Mouse (Mus musculus): Measurements from ENCODE around the gene Snip1. TPM values are rescaled to one million over a fixed set of nuclear protein-coding genes. Genes with fewer than 3 reads are reported as not detected.
A peak's percentile ranks its signal among the peaks of the same experiment; 100 is the strongest.

Snip1 gene
- 35.9 and 36.1 TPM in 2 replicates for polyA plus RNA-seq (2014; fragmentation: Nextera tagmentation; extraction: Ambion mirVana)

DNA sequence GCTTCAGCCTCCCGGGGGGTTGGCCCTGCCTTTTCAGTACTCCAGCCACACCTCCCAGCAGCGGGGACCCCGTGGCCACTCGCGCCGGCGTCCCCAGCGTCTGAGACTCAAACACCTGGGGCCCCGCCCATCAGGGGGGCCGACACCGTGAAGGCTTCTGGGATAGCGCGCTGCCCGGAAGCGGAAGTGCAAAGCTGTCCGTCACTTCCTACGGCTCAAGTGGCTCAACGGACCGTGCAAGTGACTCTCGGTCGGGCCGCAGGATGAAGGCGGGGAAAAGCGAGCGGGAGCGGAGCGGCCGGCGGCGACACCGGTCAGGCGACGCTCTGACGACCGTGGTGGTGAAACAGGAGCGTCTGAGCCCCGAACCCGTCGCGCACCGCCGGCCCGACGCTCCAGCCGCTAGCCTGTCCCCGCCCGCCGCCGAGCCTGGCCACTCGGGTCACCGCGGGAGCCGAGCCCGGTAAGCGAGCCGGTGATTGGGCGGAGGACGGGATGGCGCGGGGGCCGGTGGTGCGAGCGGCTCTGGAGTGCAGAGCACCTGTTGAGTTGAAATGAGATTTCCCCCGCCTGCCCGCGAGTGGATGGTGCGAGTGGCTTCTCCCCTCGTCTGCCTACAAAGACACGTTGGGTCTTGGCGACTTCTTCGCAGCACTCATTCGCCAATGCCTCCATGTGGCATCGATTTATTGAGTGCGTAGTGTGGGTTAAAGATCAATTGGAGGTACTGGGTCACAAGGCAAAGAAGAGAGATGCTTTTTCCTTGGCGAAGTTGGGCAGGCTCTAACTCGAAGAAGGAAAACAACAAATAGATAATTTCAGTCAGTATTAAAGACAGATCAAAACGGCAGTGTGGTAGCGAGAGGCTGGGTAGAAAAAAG, at the start of gene Snip1:
Gene Snip1 (plus strand): TSS at position 183 of the 881 bp plus-strand sequence.
- ATAC-seq (ENCODE audit: insufficient read depth, low FRiP score, low TSS enrichment) (peak; percentile 90), DNase-seq (ENCODE audit: low spot score) (peak; percentile 95)
- peak within 1 kb of the TSS; percentile 91 for H3K4me3 ChIP-seq (ENCODE audit: low read depth, low read length)
- WGBS, result under 1% methylated on average over 72 of the region's 78 CpGs
- peak within 1 kb of the TSS; percentile 58; the same call in 1 of the 2 replicates for H3K27ac ChIP-seq (ENCODE audit: low read depth, low read length)
- peaks cover 8% of the 10 kb centered on the region; the same call in 1 of the 2 replicates for H3K36me3 ChIP-seq (ENCODE audit: control insufficient read depth, insufficient read depth, low read length)
- peak within 1 kb of the TSS; percentile 90 for H3K4me2 ChIP-seq (ENCODE audit: low read depth)
- H3K4me1 ChIP-seq (ENCODE audit: control insufficient read depth, insufficient read depth, low read length), result peaks cover 7% of the 10 kb centered on the region
- peak within 1 kb of the TSS; percentile 79 for H3K9ac ChIP-seq (ENCODE audit: low read length)
- no peaks in the 10 kb centered on the region for H3K27me3 ChIP-seq (ENCODE audit: control insufficient read depth, insufficient read depth, low read length)
- H3K9me3 ChIP-seq (ENCODE audit: control insufficient read depth, low read length), result no peaks in the 10 kb centered on the region

DNA sequence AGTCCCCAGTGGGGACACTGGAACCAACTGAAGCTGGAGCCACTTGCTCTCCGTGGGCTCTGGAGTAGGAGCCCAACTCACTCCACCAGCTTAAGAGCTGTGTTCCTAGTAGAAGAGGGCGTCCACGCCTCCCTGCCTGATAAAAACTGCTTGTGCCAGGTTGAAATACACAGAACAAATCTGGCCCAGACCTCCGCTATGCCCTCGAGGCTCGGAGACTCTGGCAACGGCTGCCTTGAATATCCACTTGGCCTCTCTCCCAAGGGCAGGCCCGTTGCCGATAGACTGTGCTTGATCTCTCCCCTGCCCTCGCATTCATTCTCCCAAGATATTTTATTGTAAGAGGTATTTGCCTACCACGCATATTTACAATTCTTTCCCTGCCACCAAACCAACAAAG, 49.0 kb upstream of the Snip1 start:
- Histone ChIP-seq H3K4me2 (ENCODE audit: low read depth) (no peak overlapping the region), H3K27me3 (ENCODE audit: control insufficient read depth, insufficient read depth, low read length) (no peaks in the 10 kb centered on the region), H3K4me3 (ENCODE audit: low read depth, low read length) (no peak overlapping the region), H3K36me3 (ENCODE audit: control insufficient read depth, insufficient read depth, low read length) (no peaks in the 10 kb centered on the region), H3K9me3 (ENCODE audit: control insufficient read depth, low read length) (no peaks in the 10 kb centered on the region), H3K4me1 (ENCODE audit: control insufficient read depth, insufficient read depth, low read length) (no peaks in the 10 kb centered on the region), H3K9ac (ENCODE audit: low read length) (no peak overlapping the region), H3K27ac (ENCODE audit: low read depth, low read length) (no peak overlapping the region)
- no peak for ATAC-seq (ENCODE audit: insufficient read depth, low FRiP score, low TSS enrichment)
- no peak for DNase-seq (ENCODE audit: low spot score)
- WGBS, result 82% methylated on average over 11 of the region's 11 CpGs

DNA sequence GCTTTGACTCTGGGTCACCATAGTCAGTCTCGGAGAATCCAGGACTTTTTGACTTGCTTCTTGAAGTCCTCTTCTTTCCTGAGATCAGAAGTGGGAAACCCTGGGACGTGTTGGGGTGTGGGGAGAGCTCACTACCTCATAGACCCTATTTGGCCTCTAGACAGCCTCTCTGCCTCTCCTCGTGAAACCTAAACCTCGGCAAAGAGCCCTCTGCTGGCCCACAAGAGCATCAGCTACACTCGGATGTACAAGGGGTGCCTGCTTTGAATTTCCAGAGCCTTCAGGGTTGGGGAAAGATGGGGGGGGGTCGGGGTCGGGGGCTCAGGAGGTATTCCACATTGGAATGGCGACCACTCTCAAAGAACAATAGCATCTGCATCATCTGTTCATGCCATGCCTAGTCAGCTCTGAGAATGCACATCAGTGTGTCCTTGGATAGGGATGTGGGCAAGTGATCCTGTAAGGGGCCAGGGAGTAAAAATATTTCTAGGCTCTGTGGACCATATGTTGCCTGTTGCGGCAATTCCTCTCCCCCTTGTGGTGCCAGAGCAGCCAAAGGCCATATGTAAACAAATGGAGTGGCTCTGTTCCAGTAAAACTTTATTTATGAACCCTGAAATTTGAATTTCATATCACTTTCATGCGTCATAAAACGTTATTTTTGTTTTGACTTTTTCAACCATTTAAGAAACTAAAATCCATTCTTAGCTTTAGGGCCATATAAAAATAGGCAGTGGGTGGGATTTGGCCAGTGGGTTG, 45.5 kb upstream of the Snip1 start:
- H3K27me3 ChIP-seq (ENCODE audit: control insufficient read depth, insufficient read depth, low read length), result no peaks in the 10 kb centered on the region
- no peak overlapping the region for H3K4me2 ChIP-seq (ENCODE audit: low read depth)
- H3K9me3 ChIP-seq (ENCODE audit: control insufficient read depth, low read length), result no peaks in the 10 kb centered on the region
- H3K9ac ChIP-seq (ENCODE audit: low read length), result no peak overlapping the region
- no peaks in the 10 kb centered on the region for H3K36me3 ChIP-seq (ENCODE audit: control insufficient read depth, insufficient read depth, low read length)
- ATAC-seq (ENCODE audit: insufficient read depth, low FRiP score, low TSS enrichment), result no peak
- no peaks in the 10 kb centered on the region for H3K4me1 ChIP-seq (ENCODE audit: control insufficient read depth, insufficient read depth, low read length)
- peak; percentile 21 for DNase-seq (ENCODE audit: low spot score)
- WGBS, result 33% methylated on average over 11 of the region's 11 CpGs
- no peak overlapping the region for H3K27ac ChIP-seq (ENCODE audit: low read depth, low read length)
- H3K4me3 ChIP-seq (ENCODE audit: low read depth, low read length), result no peak overlapping the region

DNA sequence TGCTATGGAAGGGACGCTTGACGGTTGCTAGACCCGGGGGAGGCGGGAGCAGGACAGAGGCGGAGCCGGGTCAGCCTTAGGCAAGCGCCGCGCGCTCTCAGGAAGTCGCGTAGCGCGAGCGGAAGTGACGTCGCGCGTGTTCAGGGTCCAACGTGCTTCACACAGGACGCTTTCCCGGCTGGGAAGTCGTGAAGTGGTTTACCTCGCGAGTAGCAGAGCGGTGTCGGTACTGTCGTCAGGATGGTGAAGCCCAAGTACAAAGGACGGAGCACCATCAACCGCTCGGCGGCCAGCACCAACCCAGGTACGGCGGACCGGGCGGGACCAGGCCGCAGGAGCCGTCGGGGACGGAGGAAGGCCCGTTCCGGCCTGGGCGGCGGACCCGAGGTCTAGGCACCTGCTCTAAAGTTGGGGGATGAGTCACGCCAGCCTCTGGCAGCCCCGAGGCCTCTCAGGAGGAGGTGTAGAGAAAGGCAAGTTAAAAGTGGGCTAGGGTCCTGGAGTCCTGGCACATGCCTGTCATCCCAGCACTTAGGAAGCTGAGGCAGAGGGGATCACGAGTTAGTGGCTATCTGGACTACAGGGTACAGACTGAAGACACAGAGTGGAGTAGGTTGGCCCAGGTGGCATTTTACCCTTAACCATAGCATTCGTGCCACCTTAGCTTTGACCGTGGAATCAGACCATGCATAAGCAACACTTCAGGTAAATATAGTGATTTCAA, 36.4 kb upstream of the Snip1 start:
- no peaks in the 10 kb centered on the region for H3K27me3 ChIP-seq (ENCODE audit: control insufficient read depth, insufficient read depth, low read length)
- H3K27ac ChIP-seq (ENCODE audit: low read depth, low read length), result no peak overlapping the region
- peak; percentile 97 for ATAC-seq (ENCODE audit: insufficient read depth, low FRiP score, low TSS enrichment)
- H3K9me3 ChIP-seq (ENCODE audit: control insufficient read depth, low read length), result no peaks in the 10 kb centered on the region
- DNase-seq (ENCODE audit: low spot score), result peak; percentile 96
- peaks cover 5% of the 10 kb centered on the region; the same call in 1 of the 2 replicates for H3K4me1 ChIP-seq (ENCODE audit: control insufficient read depth, insufficient read depth, low read length)
- peaks cover 2% of the 10 kb centered on the region for H3K36me3 ChIP-seq (ENCODE audit: control insufficient read depth, insufficient read depth, low read length)
- H3K4me2 ChIP-seq (ENCODE audit: low read depth), result peak overlapping the region; percentile 94
- H3K9ac ChIP-seq (ENCODE audit: low read length), result peak overlapping the region; percentile 77
- WGBS, result under 1% methylated on average over 50 of the region's 50 CpGs
- peak overlapping the region; percentile 92 for H3K4me3 ChIP-seq (ENCODE audit: low read depth, low read length)

DNA sequence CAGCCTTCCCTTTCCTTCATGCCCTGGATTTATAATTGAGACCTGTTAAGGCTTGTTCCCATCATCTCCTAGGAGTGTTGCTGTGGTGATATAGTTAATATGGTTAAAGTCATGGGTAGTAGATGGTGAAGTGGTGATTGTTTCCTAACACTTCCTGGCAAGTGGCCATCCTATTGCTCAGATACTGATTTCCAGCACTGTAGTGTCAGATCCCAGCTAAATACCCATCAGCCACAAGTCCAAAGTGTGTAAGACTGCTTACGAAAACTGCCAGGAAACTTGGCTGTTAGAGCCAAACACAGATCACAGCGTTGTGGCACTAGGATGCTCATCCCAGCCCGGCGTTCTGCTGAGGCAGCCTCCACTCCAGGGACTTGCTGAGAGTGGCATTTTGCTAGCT, 32.1 kb upstream of the Snip1 start:
- H3K4me3 ChIP-seq (ENCODE audit: low read depth, low read length), result no peak overlapping the region
- no peaks in the 10 kb centered on the region for H3K27me3 ChIP-seq (ENCODE audit: control insufficient read depth, insufficient read depth, low read length)
- no peak overlapping the region for H3K4me2 ChIP-seq (ENCODE audit: low read depth)
- no peak for DNase-seq (ENCODE audit: low spot score)
- peaks cover 12% of the 10 kb centered on the region for H3K36me3 ChIP-seq (ENCODE audit: control insufficient read depth, insufficient read depth, low read length)
- H3K9me3 ChIP-seq (ENCODE audit: control insufficient read depth, low read length), result no peaks in the 10 kb centered on the region
- peaks cover 5% of the 10 kb centered on the region; the same call in 1 of the 2 replicates for H3K4me1 ChIP-seq (ENCODE audit: control insufficient read depth, insufficient read depth, low read length)
- H3K9ac ChIP-seq (ENCODE audit: low read length), result no peak overlapping the region
- WGBS, result 95% methylated on average over 4 of the region's 4 CpGs
- no peak overlapping the region for H3K27ac ChIP-seq (ENCODE audit: low read depth, low read length)
- no peak for ATAC-seq (ENCODE audit: insufficient read depth, low FRiP score, low TSS enrichment)

DNA sequence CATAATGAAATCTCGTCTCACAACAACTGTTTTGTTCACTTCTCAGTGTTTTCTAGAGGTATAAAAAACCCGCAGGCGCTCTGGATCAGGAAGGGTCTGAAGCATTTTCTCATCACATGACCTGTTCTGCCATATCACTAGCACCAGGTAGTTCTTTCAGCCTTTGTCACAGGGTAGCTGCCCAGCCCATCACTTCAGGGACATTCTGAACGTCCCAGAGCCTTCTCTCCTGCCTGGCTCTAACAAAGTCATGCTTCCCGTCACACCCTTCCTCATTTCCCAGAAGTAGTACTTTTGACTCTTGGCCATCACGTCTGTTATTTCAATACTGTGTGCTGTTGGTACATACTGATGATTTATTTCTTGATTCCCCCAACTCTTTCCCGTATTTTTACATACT, 22.0 kb upstream of the Snip1 start:
- Histone ChIP-seq H3K9me3 (ENCODE audit: control insufficient read depth, low read length) (no peaks in the 10 kb centered on the region), H3K4me1 (ENCODE audit: control insufficient read depth, insufficient read depth, low read length) (no peaks in the 10 kb centered on the region), H3K9ac (ENCODE audit: low read length) (no peak overlapping the region), H3K27me3 (ENCODE audit: control insufficient read depth, insufficient read depth, low read length) (no peaks in the 10 kb centered on the region), H3K27ac (ENCODE audit: low read depth, low read length) (no peak overlapping the region), H3K36me3 (ENCODE audit: control insufficient read depth, insufficient read depth, low read length) (peaks cover 26% of the 10 kb centered on the region), H3K4me3 (ENCODE audit: low read depth, low read length) (no peak overlapping the region), H3K4me2 (ENCODE audit: low read depth) (no peak overlapping the region)
- no peak for DNase-seq (ENCODE audit: low spot score)
- ATAC-seq (ENCODE audit: insufficient read depth, low FRiP score, low TSS enrichment), result no peak
- WGBS, result 93% methylated on average over 7 of the region's 7 CpGs

DNA sequence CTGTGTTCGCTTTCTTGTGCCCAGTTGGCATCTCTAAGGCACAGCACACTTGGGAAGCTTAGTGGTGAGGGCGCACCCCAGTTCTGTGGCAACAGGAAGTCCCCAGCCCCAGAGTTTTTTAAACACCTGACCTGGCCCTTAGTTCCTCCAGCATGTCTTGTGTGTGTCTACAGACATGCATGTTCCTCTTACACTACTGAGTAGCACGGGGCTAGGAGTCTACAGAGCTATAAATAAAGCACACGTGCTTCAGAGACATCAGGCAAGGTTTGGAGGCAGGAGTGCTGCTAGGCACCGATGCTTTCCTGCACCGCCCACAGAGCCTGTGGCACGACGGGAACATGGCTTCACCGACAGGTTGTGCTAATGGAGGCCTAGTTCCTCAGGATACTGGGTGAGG, 11.1 kb upstream of the Snip1 start:
- H3K36me3 ChIP-seq (ENCODE audit: control insufficient read depth, insufficient read depth, low read length), result peaks cover 11% of the 10 kb centered on the region
- no peaks in the 10 kb centered on the region; the same call in 1 of the 2 replicates for H3K4me1 ChIP-seq (ENCODE audit: control insufficient read depth, insufficient read depth, low read length)
- no peak for DNase-seq (ENCODE audit: low spot score)
- no peak overlapping the region for H3K4me2 ChIP-seq (ENCODE audit: low read depth)
- H3K9me3 ChIP-seq (ENCODE audit: control insufficient read depth, low read length), result no peaks in the 10 kb centered on the region
- H3K27me3 ChIP-seq (ENCODE audit: control insufficient read depth, insufficient read depth, low read length), result no peaks in the 10 kb centered on the region
- ATAC-seq (ENCODE audit: insufficient read depth, low FRiP score, low TSS enrichment), result no peak
- H3K9ac ChIP-seq (ENCODE audit: low read length), result no peak overlapping the region
- no peak overlapping the region for H3K27ac ChIP-seq (ENCODE audit: low read depth, low read length)
- H3K4me3 ChIP-seq (ENCODE audit: low read depth, low read length), result no peak overlapping the region
- WGBS, result 92% methylated on average over 9 of the region's 9 CpGs

DNA sequence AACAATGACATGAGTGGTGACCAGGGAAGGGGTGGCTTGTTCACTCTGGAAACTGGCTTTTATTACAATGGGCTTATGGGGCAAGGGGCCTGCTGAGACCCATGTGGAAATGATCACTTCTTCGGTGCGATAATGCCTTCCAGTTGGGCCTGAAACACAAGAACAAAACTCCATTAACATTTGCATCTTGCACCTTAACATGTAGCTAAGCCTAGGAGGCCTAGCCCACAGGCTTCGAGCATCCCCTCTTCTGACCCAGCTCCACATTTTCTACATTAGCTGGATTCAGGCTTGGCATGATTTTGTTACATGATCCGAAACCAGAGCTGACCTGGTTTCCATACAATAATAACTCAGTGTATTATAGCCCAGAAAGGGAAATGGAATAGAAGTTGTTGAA, 10.0 kb upstream of the Snip1 start:
- no peak overlapping the region for H3K4me3 ChIP-seq (ENCODE audit: low read depth, low read length)
- DNase-seq (ENCODE audit: low spot score) (no peak), ATAC-seq (ENCODE audit: insufficient read depth, low FRiP score, low TSS enrichment) (no peak)
- H3K9ac ChIP-seq (ENCODE audit: low read length), result no peak overlapping the region
- H3K4me2 ChIP-seq (ENCODE audit: low read depth), result no peak overlapping the region
- no peaks in the 10 kb centered on the region for H3K9me3 ChIP-seq (ENCODE audit: control insufficient read depth, low read length)
- H3K4me1 ChIP-seq (ENCODE audit: control insufficient read depth, insufficient read depth, low read length), result no peaks in the 10 kb centered on the region; the same call in 1 of the 2 replicates
- no peaks in the 10 kb centered on the region for H3K27me3 ChIP-seq (ENCODE audit: control insufficient read depth, insufficient read depth, low read length)
- H3K36me3 ChIP-seq (ENCODE audit: control insufficient read depth, insufficient read depth, low read length), result peaks cover 10% of the 10 kb centered on the region
- H3K27ac ChIP-seq (ENCODE audit: low read depth, low read length), result no peak overlapping the region
- 79% methylated on average over 4 of the region's 4 CpGs for WGBS
